ENCODE assay signal across 9 mouse cellular contexts in genomic region chr11:112840495-112840828, GRCm38 (mm10). TPM values are rescaled to one million over a fixed set of nuclear protein-coding genes. Genes with fewer than 3 reads are reported as not detected.
DNase-seq lines count a peak whose midpoint lies in the region; ATAC-seq lines count a peak whose summit lies in the region.
"Had no signal": no experiment of that assay in that cellular context is flagged by ENCODE, and none has a peak within 500 bp of the region (broad histone marks: within the 10 kb centered on the region; RNA-seq: fewer than 3 reads in every experiment).

No protein-coding gene starts in this region.

- H3K4me3 ChIP-seq in heart, embryonic 16.5 days (ENCODE audit: low read length), result peak overlapping the region; percentile 40
- H3K4me3 ChIP-seq in hindbrain, embryonic 12.5 days, result no peak overlapping the region
- H3K4me3 ChIP-seq in midbrain, embryonic 15.5 days, result no peak overlapping the region

- no peak overlapping the region for H3K27ac ChIP-seq in heart, embryonic 16.5 days (ENCODE audit: low read length)
- H3K27ac ChIP-seq in hindbrain, embryonic 12.5 days, result peak overlapping the region; percentile 87
- H3K27ac ChIP-seq in midbrain, embryonic 15.5 days, result peak overlapping the region; percentile 70

- WGBS in heart, embryonic 16.5 days, result 9% methylated on average over 10 of the region's 10 CpGs
- WGBS in hindbrain, embryonic 12.5 days, result 8% methylated on average over 10 of the region's 10 CpGs
- WGBS in midbrain, embryonic 15.5 days, result 9% methylated on average over 10 of the region's 10 CpGs

- H3K4me1 ChIP-seq in heart, embryonic 16.5 days (ENCODE audit: control insufficient read depth, insufficient read depth, low read length), result no peaks in the 10 kb centered on the region
- peaks cover 5% of the 10 kb centered on the region for H3K4me1 ChIP-seq in hindbrain, embryonic 12.5 days
- H3K4me1 ChIP-seq in midbrain, embryonic 15.5 days, result peaks cover 3% of the 10 kb centered on the region; the same call in 1 of the 2 replicates

- H3K9ac ChIP-seq in heart, embryonic 16.5 days (ENCODE audit: low read length), result no peak overlapping the region
- no peak overlapping the region for H3K9ac ChIP-seq in hindbrain, embryonic 12.5 days
- no peak overlapping the region for H3K9ac ChIP-seq in midbrain, embryonic 15.5 days

- 0 out of 2 replicates have a peak, but pooled peaks cover 4% of the 10 kb centered on the region for H3K27me3 ChIP-seq in heart, embryonic 16.5 days (ENCODE audit: control insufficient read depth, insufficient read depth, low read length)
- no peaks in the 10 kb centered on the region for H3K27me3 ChIP-seq in hindbrain, embryonic 12.5 days
- H3K27me3 ChIP-seq in midbrain, embryonic 15.5 days (replicated peaks), result no peaks in the 10 kb centered on the region

- 0 out of 2 replicates have a peak, but pooled peaks cover 2% of the 10 kb centered on the region for H3K9me3 ChIP-seq in heart, embryonic 16.5 days (replicated peaks; ENCODE audit: control insufficient read depth, low read length)
- no peaks in the 10 kb centered on the region for H3K9me3 ChIP-seq in hindbrain, embryonic 12.5 days (replicated peaks)
- H3K9me3 ChIP-seq in midbrain, embryonic 15.5 days, result no peaks in the 10 kb centered on the region

- DNase-seq in heart, adult 11 months, result no peak
- peak; percentile 76 for DNase-seq in ZHBTc4 (ENCODE audit: low read depth, low spot score)
- no peak for DNase-seq in urinary bladder, postnatal 4 days (ENCODE audit: low spot score in 2 of 2)
- DNase-seq in spleen, postnatal 36 days (ENCODE audit: low spot score in 2 of 2), result no peak
- DNase-seq: adrenal gland, postnatal 25 days had no signal

- no peaks in the 10 kb centered on the region for H3K36me3 ChIP-seq in heart, embryonic 16.5 days (ENCODE audit: control insufficient read depth, insufficient read depth)
- H3K36me3 ChIP-seq in hindbrain, embryonic 12.5 days, result no peaks in the 10 kb centered on the region
- no peaks in the 10 kb centered on the region for H3K36me3 ChIP-seq in midbrain, embryonic 15.5 days (replicated peaks)

- peak overlapping the region; percentile 64 for H3K4me2 ChIP-seq in heart, embryonic 16.5 days (ENCODE audit: low read depth, low read length)
- no peak overlapping the region for H3K4me2 ChIP-seq in hindbrain, embryonic 12.5 days (replicated peaks)
- no peak overlapping the region for H3K4me2 ChIP-seq in midbrain, embryonic 15.5 days

- ATAC-seq in heart, embryonic 16.5 days (replicated peaks; ENCODE audit: extremely low read depth, insufficient read depth, low FRiP score), result no peak
- peak; percentile 57; the same call in 1 of the 2 replicates for ATAC-seq in hindbrain, embryonic 12.5 days (ENCODE audit: low FRiP score)
- ATAC-seq in midbrain, embryonic 15.5 days (replicated peaks), result peak; percentile 75
- ATAC-seq in activated CD4-positive, CD25-positive, alpha-beta regulatory T cell, adult 4 months, result no peak

RNA-seq across cellular contexts. Expression of gene Sox9, which starts 58.4 kb away (rescaled TPM):
- polyA plus RNA-seq in heart, embryonic 16.5 days (2015; fragmentation: Nextera tagmentation; extraction: Ambion mirVana), result 19.9 and 20.0 TPM in 2 replicates
- polyA plus RNA-seq in hindbrain, embryonic 12.5 days (2016; fragmentation: Nextera tagmentation; extraction: Ambion mirVana), result 196 and 197 TPM in 2 replicates
- 43.0 and 49.3 TPM in 2 replicates for polyA plus RNA-seq in midbrain, embryonic 15.5 days (2015; fragmentation: Nextera tagmentation; extraction: Ambion mirVana)
- polyA plus RNA-seq in activated CD4-positive, CD25-positive, alpha-beta regulatory T cell, adult 4 months (2017; shearing (Covaris generic)), result not detected

Comparison
In these comparisons a context has a peak if more than half of its experiments do, and no peak if none do; other contexts are left out.
1. ATAC-seq: peak in hindbrain, embryonic 12.5 days (single experiment) and midbrain, embryonic 15.5 days (single experiment); none in heart, embryonic 16.5 days (single experiment) and activated CD4-positive, CD25-positive, alpha-beta regulatory T cell, adult 4 months (single experiment).
2. RNA of gene Sox9, which starts 58.4 kb away (polyA plus RNA-seq): 196 to 197 TPM in hindbrain, embryonic 12.5 days, 43.0 to 49.3 TPM in midbrain, embryonic 15.5 days and 19.9 to 20.0 TPM in heart, embryonic 16.5 days; not detected in activated CD4-positive, CD25-positive, alpha-beta regulatory T cell, adult 4 months; every median in the first group is over 10 times any median in the second.